ENCODE assay signal across 8 mouse cellular contexts in the genomic region with DNA sequence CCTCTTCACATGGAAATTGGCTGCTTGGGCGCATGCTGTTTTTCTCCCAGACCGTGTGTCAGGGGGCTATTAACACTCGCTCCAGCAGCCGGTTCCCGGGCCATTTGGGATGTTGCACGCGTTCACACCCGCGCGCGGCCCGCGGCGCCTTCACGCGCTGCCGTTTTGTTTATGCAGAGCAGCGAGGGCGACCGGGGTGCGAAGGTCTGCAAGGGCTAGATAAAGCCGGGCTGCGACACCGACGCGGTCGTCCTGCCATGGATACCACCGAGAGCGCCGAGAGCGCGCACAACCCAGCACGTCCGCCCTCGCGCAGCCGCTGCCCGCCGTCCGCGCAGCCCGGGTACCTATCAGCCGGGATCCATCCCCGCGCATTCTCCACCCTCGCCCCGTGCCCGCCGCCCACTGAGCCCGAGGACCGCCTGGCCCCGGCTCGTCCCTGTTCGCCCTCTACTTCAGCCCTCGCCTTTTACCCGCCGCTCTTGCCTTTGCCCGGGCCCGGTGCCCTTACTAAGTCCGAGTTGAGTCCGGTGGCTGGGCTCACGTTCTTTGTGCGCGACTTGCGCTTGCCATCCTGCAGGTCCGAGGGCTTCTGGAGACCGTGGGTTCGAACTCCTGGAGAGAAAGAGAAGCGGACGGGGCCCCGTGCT. TPM values are rescaled to one million over a fixed set of nuclear protein-coding genes. Genes with fewer than 3 reads are reported as not detected.
A peak's percentile ranks its signal among the peaks of the same experiment; 100 is the strongest.
DNase-seq lines count a peak whose midpoint lies in the region; ATAC-seq lines count a peak whose summit lies in the region.

A gene (plus strand): TSS at position 250 of the 650 bp plus-strand sequence.

- peak within 1 kb of the TSS; percentile 77 for H3K27ac ChIP-seq in midbrain, embryonic 15.5 days

- peak within 1 kb of the TSS; percentile 74 for H3K4me3 ChIP-seq in midbrain, embryonic 15.5 days

- peak within 1 kb of the TSS; percentile 87 for H3K4me2 ChIP-seq in midbrain, embryonic 15.5 days

- peak; percentile 89 for ATAC-seq in frontal cortex, adult (ENCODE audit: low TSS enrichment)
- peak; percentile 91 for ATAC-seq in midbrain, embryonic 15.5 days (replicated peaks)

- H3K9me3 ChIP-seq in midbrain, embryonic 15.5 days, result no peaks in the 10 kb centered on the region

- H3K4me1 ChIP-seq in midbrain, embryonic 15.5 days, result peaks cover 18% of the 10 kb centered on the region

- under 1% methylated on average over 68 of the region's 71 CpGs for WGBS in midbrain, embryonic 15.5 days

- H3K36me3 ChIP-seq in midbrain, embryonic 15.5 days (replicated peaks), result no peaks in the 10 kb centered on the region

- H3K9ac ChIP-seq in midbrain, embryonic 15.5 days, result peak within 1 kb of the TSS; percentile 82

- DNase-seq in layer of hippocampus, adult 11-12 months (ENCODE audit: low spot score), result peak; percentile 54
- DNase-seq in layer of hippocampus, adult 9-10 months (ENCODE audit: low spot score), result no peak
- DNase-seq in cerebellum, adult 9-10 months, result peak; percentile 76
- DNase-seq in layer of hippocampus, postnatal 36 days, result peak; percentile 50 to 58
- no peak for DNase-seq in urinary bladder, postnatal 4 days (ENCODE audit: low spot score in 2 of 2)
- no peak for DNase-seq in thymus, postnatal 36 days

- H3K27me3 ChIP-seq in midbrain, embryonic 15.5 days (replicated peaks), result no peaks in the 10 kb centered on the region

RNA-seq across cellular contexts. Expression of the gene that starts here (rescaled TPM):
- total RNA-seq in layer of hippocampus, postnatal 36 days (2021), result 10 to 100 TPM; 10.0 to 13.6 TPM
- 7.6 and 9.3 TPM in 2 replicates for polyA plus RNA-seq in midbrain, embryonic 15.5 days (2015; fragmentation: Nextera tagmentation; extraction: Ambion mirVana)

Comparison
In these comparisons a context has a peak if more than half of its experiments do, and no peak if none do; other contexts are left out.
1. DNase-seq: peak in layer of hippocampus, adult 11-12 months (single experiment), cerebellum, adult 9-10 months (single experiment) and layer of hippocampus, postnatal 36 days (2 of 2); none in layer of hippocampus, adult 9-10 months (single experiment), urinary bladder, postnatal 4 days (0 of 2) and thymus, postnatal 36 days (0 of 2).